In the genomic region with DNA sequence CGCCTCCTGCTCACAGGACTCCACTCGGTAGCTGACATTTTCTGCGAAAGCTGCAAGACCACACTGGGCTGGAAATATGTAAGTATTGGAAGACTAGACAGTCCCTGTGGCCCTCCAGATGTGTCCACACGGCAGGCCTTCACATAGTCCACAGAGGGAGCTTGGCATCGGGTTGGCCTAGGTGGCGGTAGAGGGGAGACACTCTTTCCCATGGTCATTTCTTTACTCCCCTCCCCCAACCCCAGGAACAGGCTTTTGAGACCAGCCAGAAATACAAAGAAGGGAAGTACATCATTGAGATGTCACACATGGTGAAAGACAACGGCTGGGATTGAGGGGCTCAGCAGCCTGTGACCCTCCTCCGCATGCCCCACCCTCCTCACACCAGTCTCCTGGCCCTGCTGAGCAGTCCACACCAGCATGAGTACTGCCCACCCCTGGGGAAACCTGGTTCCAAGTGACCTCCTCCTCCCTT, we compare ENCODE assay signal across 7 mouse cellular contexts. TPM values are rescaled to one million over a fixed set of nuclear protein-coding genes. Genes with fewer than 3 reads are reported as not detected.
DNase-seq lines count a peak whose midpoint lies in the region; ATAC-seq and TF ChIP-seq lines count a peak whose summit lies in the region.

No protein-coding gene starts in this region.

- no peak for TF ChIP-seq POLR2A in olfactory bulb, adult 2 months (IDR thresholded peaks at IDR 0.05; ENCODE audit: insufficient read depth, low read depth, low read length)

- no peaks in the 10 kb centered on the region for H3K9me3 ChIP-seq in forebrain, embryonic 15.5 days

- ATAC-seq in forebrain, embryonic 15.5 days (replicated peaks): no peak
- ATAC-seq in erythroid progenitor cell, adult 5-6 weeks (replicated peaks; ENCODE audit: low FRiP score, poor library complexity, severe bottlenecking): no peak

- WGBS in forebrain, embryonic 15.5 days: 4% methylated on average over 8 of the region's 8 CpGs
- 28% methylated on average over 8 of the region's 8 CpGs for WGBS in olfactory bulb, adult 2 months

- peaks cover 3% of the 10 kb centered on the region; the same call in 1 of the 2 replicates for H3K36me3 ChIP-seq in forebrain, embryonic 15.5 days

- no peaks in the 10 kb centered on the region for H3K27me3 ChIP-seq in forebrain, embryonic 15.5 days

- no peak overlapping the region for H3K27ac ChIP-seq in forebrain, embryonic 15.5 days (replicated peaks)
- H3K27ac ChIP-seq in olfactory bulb, adult 2 months (ENCODE audit: insufficient read depth, low read depth, low read length): no peak overlapping the region

- H3K4me3 ChIP-seq in forebrain, embryonic 15.5 days: 0 out of 2 replicates have a peak overlapping the region, but pooled peaks have one; percentile 3
- H3K4me3 ChIP-seq in olfactory bulb, adult 2 months (ENCODE audit: insufficient read depth, low read depth, low read length): peak overlapping the region; percentile 8

- peak; percentile 29 to 68 for DNase-seq in spleen, postnatal 4 days (ENCODE audit: low spot score in 2 of 2)
- no peak for DNase-seq in spleen, adult 18-20 months
- DNase-seq in liver: peak; percentile 52
- no peak for DNase-seq in gastrocnemius, postnatal 36 days

- no peak for TF ChIP-seq CTCF in olfactory bulb, adult 2 months (IDR thresholded peaks at IDR 0.05; ENCODE audit: insufficient read depth, low read depth, low read length)

- H3K4me2 ChIP-seq in forebrain, embryonic 15.5 days (replicated peaks): peak overlapping the region; percentile 75

- peaks cover 79% of the 10 kb centered on the region for H3K4me1 ChIP-seq in forebrain, embryonic 15.5 days
- H3K4me1 ChIP-seq in olfactory bulb, adult 2 months (ENCODE audit: control insufficient read depth, insufficient read depth, low read length): peaks cover 39% of the 10 kb centered on the region

- intact Hi-C loops in gastrocnemius, postnatal 36 days (cut with DNase I): no loop called here

- peak overlapping the region; percentile 18 for H3K9ac ChIP-seq in forebrain, embryonic 15.5 days (replicated peaks)

RNA-seq across cellular contexts. Expression of gene Ypel4, which starts 3.6 kb away (rescaled TPM):
- polyA plus RNA-seq in forebrain, embryonic 15.5 days (2015; fragmentation: Nextera tagmentation; extraction: Ambion mirVana): 20.7 and 21.2 TPM in 2 replicates
- 194 TPM in 1 of 2 replicates, not detected in the other for polyA plus RNA-seq in olfactory bulb, adult 2 months (2012; ENCODE audit: insufficient read depth, insufficient read length, low replicate concordance, missing spikeins)
- total RNA-seq in erythroid progenitor cell, adult 5-6 weeks (2015; ENCODE audit: low replicate concordance): 377 and 399 TPM in 2 replicates
- 327 and 382 TPM in 2 replicates for total RNA-seq in erythroid progenitor cell, adult 5-6 weeks (2017; ENCODE audit: low replicate concordance)
- under 1 TPM; 0.35 to 0.61 TPM for total RNA-seq in gastrocnemius, postnatal 36 days (2021)

RNA-seq across cellular contexts. Expression of gene Gm19426, which starts 6.0 kb away (rescaled TPM):
- polyA plus RNA-seq in forebrain, embryonic 15.5 days (2015; fragmentation: Nextera tagmentation; extraction: Ambion mirVana): 5.6 TPM in 2 replicates
- polyA plus RNA-seq in olfactory bulb, adult 2 months (2012; ENCODE audit: insufficient read depth, insufficient read length, low replicate concordance, missing spikeins): not detected in 2 replicates
- not detected in 2 replicates for total RNA-seq in erythroid progenitor cell, adult 5-6 weeks (2015; ENCODE audit: low replicate concordance)
- not detected in 2 replicates for total RNA-seq in erythroid progenitor cell, adult 5-6 weeks (2017; ENCODE audit: low replicate concordance)
- total RNA-seq in gastrocnemius, postnatal 36 days (2021): under 1 TPM in 1 of 2 experiments, not detected in 1; 0.51 TPM

RNA-seq across cellular contexts. Expression of gene Clp1, which starts 10.3 kb away (rescaled TPM):
- 30.1 and 30.4 TPM in 2 replicates for polyA plus RNA-seq in forebrain, embryonic 15.5 days (2015; fragmentation: Nextera tagmentation; extraction: Ambion mirVana)
- polyA plus RNA-seq in olfactory bulb, adult 2 months (2012; ENCODE audit: insufficient read depth, insufficient read length, low replicate concordance, missing spikeins): not detected in 2 replicates
- total RNA-seq in erythroid progenitor cell, adult 5-6 weeks (2015; ENCODE audit: low replicate concordance): 67.4 and 70.0 TPM in 2 replicates
- 26.2 and 54.4 TPM in 2 replicates for total RNA-seq in erythroid progenitor cell, adult 5-6 weeks (2017; ENCODE audit: low replicate concordance)
- total RNA-seq in gastrocnemius, postnatal 36 days (2021): 1 to 10 TPM; 2.8 to 3.6 TPM

RNA-seq across cellular contexts. Expression of gene Zdhhc5, which starts 22.5 kb away (rescaled TPM):
- 19.3 and 19.7 TPM in 2 replicates for polyA plus RNA-seq in forebrain, embryonic 15.5 days (2015; fragmentation: Nextera tagmentation; extraction: Ambion mirVana)
- polyA plus RNA-seq in olfactory bulb, adult 2 months (2012; ENCODE audit: insufficient read depth, insufficient read length, low replicate concordance, missing spikeins): not detected in 2 replicates
- total RNA-seq in erythroid progenitor cell, adult 5-6 weeks (2015; ENCODE audit: low replicate concordance): 67.0 and 77.5 TPM in 2 replicates
- 83.7 and 85.0 TPM in 2 replicates for total RNA-seq in erythroid progenitor cell, adult 5-6 weeks (2017; ENCODE audit: low replicate concordance)
- 10 to 100 TPM; 57.5 to 62.2 TPM for total RNA-seq in gastrocnemius, postnatal 36 days (2021)

RNA-seq across cellular contexts. Expression of gene Serping1, which starts 37.8 kb away (rescaled TPM):
- 21.7 and 25.4 TPM in 2 replicates for polyA plus RNA-seq in forebrain, embryonic 15.5 days (2015; fragmentation: Nextera tagmentation; extraction: Ambion mirVana)
- not detected in 2 replicates for polyA plus RNA-seq in olfactory bulb, adult 2 months (2012; ENCODE audit: insufficient read depth, insufficient read length, low replicate concordance, missing spikeins)
- total RNA-seq in erythroid progenitor cell, adult 5-6 weeks (2015; ENCODE audit: low replicate concordance): 0.72 and 12.6 TPM in 2 replicates
- total RNA-seq in erythroid progenitor cell, adult 5-6 weeks (2017; ENCODE audit: low replicate concordance): 1.8 and 3.8 TPM in 2 replicates
- 10 to 100 TPM; 44.8 to 46.5 TPM for total RNA-seq in gastrocnemius, postnatal 36 days (2021)

Comparison
In these comparisons a context has a peak if more than half of its experiments do, and no peak if none do; other contexts are left out.
1. DNase-seq: peak in spleen, postnatal 4 days (2 of 2) and liver (single experiment); none in spleen, adult 18-20 months (0 of 2) and gastrocnemius, postnatal 36 days (0 of 2).
2. RNA of gene Ypel4, which starts 3.6 kb away (total RNA-seq): 327 to 399 TPM in erythroid progenitor cell, adult 5-6 weeks; 0.35 to 0.61 TPM in gastrocnemius, postnatal 36 days; every median in the first group is over 100 times any median in the second.
3. RNA of gene Clp1, which starts 10.3 kb away (total RNA-seq): 26.2 to 70.0 TPM in erythroid progenitor cell, adult 5-6 weeks; 2.8 to 3.6 TPM in gastrocnemius, postnatal 36 days; every median in the first group is over 4 times any median in the second.